In the genomic region with DNA sequence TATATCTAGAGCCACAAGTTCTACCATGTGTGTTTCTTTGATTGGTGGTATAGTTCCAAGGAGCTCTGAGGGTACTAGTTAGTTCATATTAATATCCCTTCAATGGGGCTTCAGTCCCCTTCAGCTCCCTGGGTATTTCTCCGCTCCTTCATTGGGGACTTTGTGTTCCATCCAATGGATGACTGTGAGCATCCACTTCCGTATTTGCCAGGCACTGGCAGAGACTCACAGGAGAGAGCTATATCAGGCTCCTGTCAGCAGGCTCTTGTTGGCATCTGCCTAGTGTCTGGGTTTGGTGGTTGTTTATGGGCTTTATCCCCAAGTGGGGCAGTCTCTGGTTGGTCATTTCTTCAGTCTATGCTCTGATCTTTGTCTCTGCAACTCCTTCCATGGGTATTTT, we compare ENCODE assay signal across 13 mouse cellular contexts. TPM values are rescaled to one million over a fixed set of nuclear protein-coding genes. Genes with fewer than 3 reads are reported as not detected.
"Had no signal": no experiment of that assay in that cellular context is flagged by ENCODE, and none has a peak within 500 bp of the region (broad histone marks: within the 10 kb centered on the region; RNA-seq: fewer than 3 reads in every experiment).

No protein-coding gene starts in this region.

RNA-seq across cellular contexts. Expression of gene Olfr1120, which starts 5.5 kb away (rescaled TPM):
- total RNA-seq: common myeloid progenitor, adult 5-6 weeks; forebrain, postnatal 0 days; gastrocnemius, adult 18-20 months; gastrocnemius, adult 2 months; gastrocnemius, adult 8-10 months; gastrocnemius, postnatal 10 days; gastrocnemius, postnatal 14 days; gastrocnemius, postnatal 25 days; gastrocnemius, postnatal 36 days; gastrocnemius, postnatal 4 days; granulocyte monocyte progenitor cell, adult 5-6 weeks; heart, adult 18-20 months; heart, adult 2 months had no signal

RNA-seq across cellular contexts. Expression of gene Olfr1121, which starts 9.6 kb away (rescaled TPM):
- total RNA-seq: common myeloid progenitor, adult 5-6 weeks; forebrain, postnatal 0 days; gastrocnemius, adult 18-20 months; gastrocnemius, adult 2 months; gastrocnemius, adult 8-10 months; gastrocnemius, postnatal 10 days; gastrocnemius, postnatal 14 days; gastrocnemius, postnatal 25 days; gastrocnemius, postnatal 36 days; gastrocnemius, postnatal 4 days; granulocyte monocyte progenitor cell, adult 5-6 weeks; heart, adult 18-20 months; heart, adult 2 months had no signal

RNA-seq across cellular contexts. Expression of gene Olfr1122, which starts 25.5 kb away (rescaled TPM):
- total RNA-seq: common myeloid progenitor, adult 5-6 weeks; forebrain, postnatal 0 days; gastrocnemius, adult 2 months; gastrocnemius, adult 8-10 months; gastrocnemius, postnatal 10 days; gastrocnemius, postnatal 14 days; gastrocnemius, postnatal 25 days; granulocyte monocyte progenitor cell, adult 5-6 weeks; heart, adult 18-20 months; heart, adult 2 months had no signal

RNA-seq across cellular contexts. Expression of gene Olfr1118, which starts 52.7 kb away (rescaled TPM):
- total RNA-seq: common myeloid progenitor, adult 5-6 weeks; forebrain, postnatal 0 days; gastrocnemius, adult 18-20 months; gastrocnemius, adult 2 months; gastrocnemius, adult 8-10 months; gastrocnemius, postnatal 10 days; gastrocnemius, postnatal 14 days; gastrocnemius, postnatal 25 days; gastrocnemius, postnatal 36 days; gastrocnemius, postnatal 4 days; granulocyte monocyte progenitor cell, adult 5-6 weeks; heart, adult 18-20 months; heart, adult 2 months had no signal

RNA-seq across cellular contexts. Expression of gene Olfr1123, which starts 56.3 kb away (rescaled TPM):
- total RNA-seq: common myeloid progenitor, adult 5-6 weeks; forebrain, postnatal 0 days; gastrocnemius, adult 18-20 months; gastrocnemius, adult 2 months; gastrocnemius, adult 8-10 months; gastrocnemius, postnatal 10 days; gastrocnemius, postnatal 14 days; gastrocnemius, postnatal 25 days; gastrocnemius, postnatal 36 days; gastrocnemius, postnatal 4 days; granulocyte monocyte progenitor cell, adult 5-6 weeks; heart, adult 18-20 months; heart, adult 2 months had no signal
